Comparison of ENCODE assay signal across 19 mouse cellular contexts in genomic region chr2:156414996-156415395, GRCm38 (mm10). TPM values are rescaled to one million over a fixed set of nuclear protein-coding genes. Genes with fewer than 3 reads are reported as not detected.
DNase-seq lines count a peak whose midpoint lies in the region; TF ChIP-seq lines count a peak whose summit lies in the region.
"Had no signal": no experiment of that assay in that cellular context is flagged by ENCODE, and none has a peak within 500 bp of the region (broad histone marks: within the 10 kb centered on the region; RNA-seq: fewer than 3 reads in every experiment).

No protein-coding gene starts in this region.

- no peaks in the 10 kb centered on the region for H3K27me3 ChIP-seq in myocyte (ENCODE audit: control insufficient read depth, insufficient read depth, insufficient read length)
- H3K27me3 ChIP-seq: Patski had no signal

- H3K79me2 ChIP-seq in macrophage (ENCODE audit: inconsistent target) (no peaks in the 10 kb centered on the region), myocyte (ENCODE audit: control insufficient read depth, insufficient read depth) (no peaks in the 10 kb centered on the region)

- H3K27ac ChIP-seq in macrophage = peak overlapping the region; percentile 97

- 85% methylated on average over 2 of the region's 2 CpGs for WGBS in macrophage (ENCODE audit: missing documents)

- DNase-seq in adrenal gland, postnatal 10 days = peak; percentile 55
- no peak for DNase-seq in adrenal gland, postnatal 4 days (ENCODE audit: low spot score in 2 of 2)
- DNase-seq in adrenal gland, postnatal 14 days = peak; percentile 62
- DNase-seq in adrenal gland, adult 2 months = no peak
- no peak for DNase-seq in thymus, postnatal 14 days
- DNase-seq in ovary, postnatal 10 days (ENCODE audit: low spot score) = no peak
- DNase-seq: adrenal gland, adult 8-10 months; adrenal gland, postnatal 25 days; B cell, adult 2 months; cerebellum, adult 11 months; cerebellum, adult 11-12 months; cerebellum, adult 18-20 months; cerebellum, adult 2 months; cerebellum, adult 8-10 months; cerebellum, adult 9-10 months had no signal

- H3ac ChIP-seq in myocyte (ENCODE audit: control insufficient read depth, insufficient read length) = no peak overlapping the region

- H3K4me3 ChIP-seq in macrophage (ENCODE audit: inconsistent target) = no peak overlapping the region
- no peak overlapping the region for H3K4me3 ChIP-seq in myocyte

- H3K36me3 ChIP-seq in macrophage (ENCODE audit: inconsistent target) (no peaks in the 10 kb centered on the region), myocyte (ENCODE audit: control insufficient read depth, insufficient read depth) (no peaks in the 10 kb centered on the region)
- H3K36me3 ChIP-seq: G1E had no signal

- TF ChIP-seq POLR2A in myocyte (IDR thresholded peaks at IDR 0.05; ENCODE audit: insufficient read length, low read depth) = no peak

- peak overlapping the region; percentile 58 for H3K4me2 ChIP-seq in myocyte (ENCODE audit: low read depth)

TF ChIP-seq in myocyte, 11 proteins besides CTCF, POLR2A, EP300 and RAD21:
- TF ChIP-seq POLR2AphosphoS2 (IDR thresholded peaks at IDR 0.05; ENCODE audit: insufficient read length, low read depth) (no peak), MYOG (IDR thresholded peaks at IDR 0.05; ENCODE audit: control insufficient read depth in 1 of 3, insufficient read depth in 1 of 3, insufficient read length in 2 of 3, low read depth in 2 of 3) (no peak), MYOD1 (IDR thresholded peaks at IDR 0.05; ENCODE audit: control insufficient read depth in 1 of 3, insufficient read length in 2 of 3, low read depth in 2 of 3) (no peak), E2F4 (IDR thresholded peaks at IDR 0.05; ENCODE audit: insufficient read depth) (no peak), CEBPB (IDR thresholded peaks at IDR 0.05; ENCODE audit: insufficient read depth, poor library complexity, severe bottlenecking) (no peak), SRF (IDR thresholded peaks at IDR 0.05; ENCODE audit: control insufficient read depth, insufficient read length, low read depth) (no peak), REST (IDR thresholded peaks at IDR 0.05; ENCODE audit: insufficient read depth, insufficient read length) (no peak)

RNA-seq across cellular contexts. Expression of gene Epb41l1, which starts 5.7 kb away (rescaled TPM):
- total RNA-seq in adrenal gland, postnatal 10 days (2021) = 10 to 100 TPM; 41.5 to 56.4 TPM
- total RNA-seq in adrenal gland, postnatal 4 days (2021) = 10 to 100 TPM; 54.3 to 56.1 TPM
- total RNA-seq in adrenal gland, postnatal 14 days (2021) = 47.4 and 56.8 TPM in 2 replicates
- 10 to 100 TPM; 81.4 to 93.4 TPM for total RNA-seq in adrenal gland, adult 2 months (2021)
- 52.0 and 52.7 TPM in 2 replicates for polyA plus RNA-seq in adrenal gland, adult 2 months (2012; rRNA removed)
- total RNA-seq in macrophage (2018; cell fraction: chromatin; rRNA removed) = 100 to 1,000 TPM in 20 of 26 experiments, 10 to 100 TPM in 6; 35.4 to 394 (median 241) TPM
- 10 to 100 TPM; 41.8 to 99.8 (median 72.1) TPM for total RNA-seq in macrophage (2018; cell fraction: cytosol; rRNA removed)
- 100 to 1,000 TPM in 14 of 26 experiments, 10 to 100 TPM in 12; 37.0 to 189 (median 102) TPM for total RNA-seq in macrophage (2018; cell fraction: nucleus; rRNA removed)
- 52.1 to 100 TPM (median 53.9 TPM) in 3 replicates for polyA plus RNA-seq in macrophage (2018)
- polyA plus RNA-seq in myocyte (2012; fragmentation: generic; extraction: Trizol) = 16.9 TPM

Comparison
In these comparisons a context has a peak if more than half of its experiments do, and no peak if none do; other contexts are left out.
1. DNase-seq: peak in adrenal gland, postnatal 10 days (single experiment) and adrenal gland, postnatal 14 days (single experiment); none in adrenal gland, postnatal 4 days (0 of 2), adrenal gland, adult 2 months (single experiment), thymus, postnatal 14 days (single experiment) and ovary, postnatal 10 days (single experiment).